Mouse (Mus musculus) splenic B cell, adult 2 months (primary cell): ENCODE data around the gene Eya3.

Experiments used
- DNase-seq: peaks from one replicate; pipeline ENCODE4 v3.0.0-alpha.2; 2011; ENCODE audit warnings: low read depth, low spot score
- H3K27me3 ChIP-seq: 2 replicates; pipeline ENCODE4 v1.6.1; 2012; ENCODE audit warnings: mild to moderate bottlenecking, low read length, moderate library complexity, mixed read lengths; ENCODE audit not compliant: control insufficient read depth, poor library complexity, insufficient read depth, severe bottlenecking
- H3K36me3 ChIP-seq: 2 replicates; pipeline ENCODE4 v1.6.1; 2012; ENCODE audit warnings: mild to moderate bottlenecking, low read length, moderate library complexity, mixed read lengths; ENCODE audit not compliant: control insufficient read depth, poor library complexity, insufficient read depth, severe bottlenecking

Gene Eya3

GRCm38 (mm10) chr4:132771776-132772175 lies 133.0 kb downstream of the Eya3 start:
- no peaks in the 10 kb centered on the region for H3K27me3 ChIP-seq
- H3K36me3 ChIP-seq: peaks cover 8% of the 10 kb centered on the region
- no peak for DNase-seq
